Mouse (Mus musculus) forebrain, embryonic 14.5 days (tissue): ENCODE data around the gene Dusp22. TPM values are rescaled to one million over a fixed set of nuclear protein-coding genes. Genes with fewer than 3 reads are reported as not detected.

Experiments
- ATAC-seq: fragments of 200-750 bp; cut with Nextera tagmentation; 2 replicates; pipeline ENCODE4 v1.8.0; 2017; ENCODE audit warnings: mild to moderate bottlenecking, moderate library complexity
- DNase-seq: peaks from one replicate; pipeline ENCODE4 v3.0.0-alpha.2; 2015; ENCODE audit warnings: low spot score
- H3K27ac ChIP-seq: fragments of 300-500 bp; sonication (generic); 2 replicates; pipeline ENCODE4 v1.5.1; 2014; ENCODE audit warnings: low read depth, mild to moderate bottlenecking, control low read depth, low read length, moderate library complexity
- H3K27me3 ChIP-seq: fragments of 300-500 bp; sonication (generic); replicated peaks from 2 replicates; pipeline ENCODE4 v1.6.1; 2014; ENCODE audit warnings: low read length, control low read depth, mixed read lengths; ENCODE audit not compliant: control insufficient read depth, insufficient read depth
- H3K36me3 ChIP-seq: fragments of 300-500 bp; sonication (generic); 2 replicates; pipeline ENCODE4 v1.6.1; 2014; ENCODE audit warnings: low read length, control low read depth; ENCODE audit not compliant: control insufficient read depth, insufficient read depth
- H3K4me1 ChIP-seq: fragments of 300-500 bp; sonication (generic); 2 replicates; pipeline ENCODE4 v1.6.1; 2014; ENCODE audit warnings: antibody characterized with exemption, low read length, control low read depth; ENCODE audit not compliant: control insufficient read depth, insufficient read depth
- H3K4me2 ChIP-seq: fragments of 300-500 bp; sonication (generic); 2 replicates; pipeline ENCODE4 v1.6.1; 2014; ENCODE audit warnings: mild to moderate bottlenecking, control low read depth, low read length
- H3K4me3 ChIP-seq: fragments of 300-500 bp; sonication (generic); 2 replicates; pipeline ENCODE4 v1.5.1; 2014; ENCODE audit warnings: low read depth, low read length, control low read depth
- H3K9ac ChIP-seq: fragments of 300-500 bp; sonication (generic); 2 replicates; pipeline ENCODE4 v1.6.1; 2014; ENCODE audit warnings: mild to moderate bottlenecking, low read length, control low read depth, moderate library complexity
- H3K9me3 ChIP-seq: fragments of 300-500 bp; sonication (generic); replicated peaks from 2 replicates; pipeline ENCODE4 v1.6.1; 2016; ENCODE audit warnings: low read length, control low read depth, mixed read lengths; ENCODE audit not compliant: control insufficient read depth
- WGBS: fragments of 180-500 bp; shearing (Covaris S2); extraction: QIAGEN DNeasy Blood & Tissue Kit; methylation state at CpG from one replicate; pipeline ENCODE4 v1.1.7; 2014; 5-methylcytosine and 5-hydroxymethylcytosine counted together
- polyA plus RNA-seq: library from polyadenylated mRNA; unstranded; fragments of >200 nt; fragmentation: Nextera tagmentation; extraction: Ambion mirVana; gene quantifications from 2 replicates; pipeline ENCODE4 v1.2.1, GENCODE M21; 2014

The Dusp22 gene
- polyA plus RNA-seq, 1 experiment from 2014 or later: 11.5 TPM

DNA sequence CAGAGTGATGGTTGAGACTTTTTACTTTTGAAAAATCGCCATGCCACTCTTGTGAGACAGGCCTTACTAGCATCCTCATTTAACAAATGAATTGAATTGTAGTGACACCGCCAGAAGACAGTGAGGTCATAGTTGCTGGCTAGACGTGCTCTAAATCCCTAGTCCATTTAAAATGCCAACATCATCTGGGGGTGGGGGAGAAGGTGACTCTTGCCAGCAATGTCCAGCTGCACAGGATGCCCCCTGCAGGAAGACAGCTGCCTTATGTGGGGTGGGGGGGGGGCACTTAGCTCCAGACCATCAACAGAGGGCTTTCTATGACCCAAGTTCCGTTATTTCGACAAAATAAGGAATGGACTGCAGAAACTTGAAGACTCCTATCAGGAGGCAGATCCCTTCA lies 56.8 kb downstream of the Dusp22 start:
- no peaks in the 10 kb centered on the region for H3K9me3 ChIP-seq
- WGBS: 76% methylated on average over 5 of the region's 5 CpGs
- H3K4me1 ChIP-seq: no peaks in the 10 kb centered on the region
- H3K27me3 ChIP-seq: no peaks in the 10 kb centered on the region
- no peak overlapping the region for H3K9ac ChIP-seq
- no peak overlapping the region for H3K4me2 ChIP-seq
- H3K36me3 ChIP-seq: 0 out of 2 replicates have a peak, but pooled peaks cover 5% of the 10 kb centered on the region
- DNase-seq: no peak
- ATAC-seq: no peak
- H3K27ac ChIP-seq: no peak overlapping the region
- H3K4me3 ChIP-seq: no peak overlapping the region

DNA sequence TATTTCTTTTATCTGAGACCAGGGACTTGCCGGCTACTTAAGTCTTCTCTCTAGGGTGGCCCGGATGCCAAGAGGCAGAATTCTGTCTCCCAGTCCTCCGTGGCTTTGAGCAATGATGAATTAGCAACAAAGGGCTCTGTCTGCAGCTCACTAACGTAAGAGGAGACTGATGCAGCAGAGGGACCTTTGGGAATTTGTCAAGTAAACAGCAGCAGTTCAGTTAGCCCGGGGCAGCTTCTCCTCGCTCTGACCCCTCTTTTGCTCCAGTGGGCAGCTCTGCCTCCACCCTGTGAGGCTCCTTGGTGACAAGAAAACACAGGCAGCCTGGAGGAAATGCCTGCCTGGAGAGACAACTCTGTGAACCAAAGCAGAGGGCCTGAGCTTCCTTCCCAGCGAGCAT lies 62.8 kb downstream of the Dusp22 start:
- H3K27ac ChIP-seq: no peak overlapping the region
- ATAC-seq (no peak), DNase-seq (no peak)
- no peaks in the 10 kb centered on the region for H3K36me3 ChIP-seq
- H3K9ac ChIP-seq: no peak overlapping the region
- H3K4me1 ChIP-seq: no peaks in the 10 kb centered on the region
- WGBS: 21% methylated on average over 7 of the region's 7 CpGs
- no peaks in the 10 kb centered on the region for H3K27me3 ChIP-seq
- H3K9me3 ChIP-seq: no peaks in the 10 kb centered on the region
- H3K4me3 ChIP-seq: no peak overlapping the region
- no peak overlapping the region for H3K4me2 ChIP-seq

DNA sequence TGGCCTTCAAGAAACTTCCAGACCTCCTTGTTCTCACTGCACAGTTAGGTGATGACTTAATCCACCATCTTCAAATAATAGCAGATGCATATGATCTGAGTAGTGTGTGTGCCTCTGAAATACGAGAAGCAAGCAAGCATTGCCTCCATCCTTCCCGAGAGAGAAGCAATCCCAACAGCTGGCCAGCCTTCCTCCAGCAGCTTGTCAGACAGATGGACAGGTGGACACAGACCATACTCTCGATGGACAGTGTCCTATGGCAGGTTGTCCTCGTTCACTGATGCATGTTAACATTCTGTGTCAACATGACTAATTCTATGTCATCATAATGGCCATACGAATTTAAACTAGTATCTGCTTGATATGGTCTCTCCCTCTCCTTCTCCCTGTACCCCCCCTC lies 63.5 kb downstream of the Dusp22 start:
- H3K36me3 ChIP-seq: no peaks in the 10 kb centered on the region
- no peak for DNase-seq
- 66% methylated on average over 5 of the region's 5 CpGs for WGBS
- no peak for ATAC-seq
- H3K4me2 ChIP-seq: no peak overlapping the region
- no peaks in the 10 kb centered on the region for H3K9me3 ChIP-seq
- H3K4me3 ChIP-seq: no peak overlapping the region
- no peak overlapping the region for H3K27ac ChIP-seq
- H3K9ac ChIP-seq: no peak overlapping the region
- no peaks in the 10 kb centered on the region for H3K4me1 ChIP-seq
- H3K27me3 ChIP-seq: no peaks in the 10 kb centered on the region

DNA sequence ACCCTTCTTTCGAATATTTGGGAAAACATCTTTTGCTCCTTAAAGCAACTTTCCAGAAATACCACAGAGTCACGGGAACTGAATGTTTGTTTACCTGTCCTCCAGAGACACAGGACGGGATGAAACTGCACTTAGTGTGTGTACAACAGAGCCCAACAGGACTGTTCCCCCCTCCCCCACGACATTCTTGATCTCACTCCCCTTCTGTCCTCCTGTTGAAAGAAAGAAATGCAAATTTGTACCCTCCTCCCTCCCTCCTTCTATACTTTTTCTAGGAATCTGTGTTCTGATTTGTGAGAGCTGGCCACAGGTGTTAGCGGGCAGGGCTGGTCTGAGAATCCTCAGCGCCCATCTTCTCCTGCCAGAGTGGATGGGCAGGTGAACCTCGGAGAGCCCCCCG lies 64.1 kb downstream of the Dusp22 start:
- WGBS: 60% methylated on average over 8 of the region's 8 CpGs
- no peaks in the 10 kb centered on the region for H3K27me3 ChIP-seq

DNA sequence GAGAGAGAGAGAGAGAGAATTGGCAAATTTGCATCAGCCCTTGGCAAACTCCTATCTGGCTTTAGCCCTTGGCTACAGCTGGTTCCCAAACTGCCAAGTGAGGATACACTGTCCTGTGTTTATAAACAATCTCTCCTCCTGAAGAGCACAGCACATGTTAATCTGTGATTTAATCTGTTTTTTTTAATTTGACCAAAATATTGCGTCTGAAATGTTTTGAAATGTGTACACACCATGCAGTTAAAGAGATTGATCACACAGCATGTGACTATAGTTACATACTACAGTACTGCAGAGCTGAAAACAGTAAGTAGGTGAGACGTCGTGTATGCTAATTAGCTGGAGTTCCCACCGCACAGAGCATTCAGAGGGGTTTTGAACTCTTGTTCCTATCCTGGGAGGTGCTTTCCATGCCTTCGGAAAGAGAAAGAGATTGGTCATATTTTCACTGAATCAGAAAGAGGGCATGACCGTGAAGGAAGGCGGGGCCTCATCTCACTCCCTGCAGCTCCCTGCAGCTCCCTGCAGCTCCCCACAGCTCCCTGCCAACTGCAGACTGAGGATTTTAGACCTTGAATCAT lies 65.0 kb downstream of the Dusp22 start:
- WGBS: 19% methylated on average over 7 of the region's 7 CpGs
- Histone ChIP-seq H3K27me3 (no peaks in the 10 kb centered on the region), H3K9me3 (no peaks in the 10 kb centered on the region), H3K9ac (no peak overlapping the region), H3K4me3 (no peak overlapping the region), H3K4me2 (no peak overlapping the region), H3K4me1 (no peaks in the 10 kb centered on the region), H3K36me3 (no peaks in the 10 kb centered on the region), H3K27ac (no peak overlapping the region)
- DNase-seq: peak; percentile 57
- ATAC-seq: peak; percentile 77; the same call in 1 of the 2 replicates

More for the DNA sequence above, 64.1 kb downstream of the Dusp22 start:
- no peak for ATAC-seq
- no peak overlapping the region for H3K4me3 ChIP-seq
- no peaks in the 10 kb centered on the region for H3K9me3 ChIP-seq
- no peak overlapping the region for H3K4me2 ChIP-seq
- H3K4me1 ChIP-seq: no peaks in the 10 kb centered on the region
- no peaks in the 10 kb centered on the region for H3K36me3 ChIP-seq
- DNase-seq: no peak
- H3K27ac ChIP-seq: no peak overlapping the region
- no peak overlapping the region for H3K9ac ChIP-seq

DNA sequence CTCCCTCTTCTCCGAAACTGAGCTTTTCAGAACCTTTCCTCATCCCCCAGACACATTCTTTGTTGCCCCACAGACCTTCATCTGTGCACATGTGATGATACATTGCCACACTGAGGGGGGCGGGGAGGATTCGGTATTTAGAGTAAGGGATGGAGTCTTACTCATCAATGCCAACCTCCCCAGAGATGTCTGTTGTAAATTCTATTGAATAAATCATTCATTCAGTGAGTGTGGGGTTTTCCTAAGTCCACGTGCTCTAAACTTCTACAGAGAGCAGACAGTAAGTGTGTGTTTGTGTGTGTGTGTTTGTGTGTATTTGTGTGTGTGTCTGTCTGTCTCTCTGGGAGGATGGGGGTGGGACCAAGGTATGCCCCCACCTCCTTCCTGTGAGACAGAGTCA lies 67.1 kb downstream of the Dusp22 start:
- no peaks in the 10 kb centered on the region for H3K4me1 ChIP-seq
- H3K4me2 ChIP-seq: no peak overlapping the region
- ATAC-seq (no peak), DNase-seq (no peak)
- H3K9me3 ChIP-seq: no peaks in the 10 kb centered on the region
- H3K4me3 ChIP-seq: no peak overlapping the region
- WGBS: 93% methylated on average over 4 of the region's 4 CpGs
- H3K27ac ChIP-seq: no peak overlapping the region
- H3K9ac ChIP-seq: no peak overlapping the region
- H3K27me3 ChIP-seq: no peaks in the 10 kb centered on the region
- no peaks in the 10 kb centered on the region for H3K36me3 ChIP-seq

DNA sequence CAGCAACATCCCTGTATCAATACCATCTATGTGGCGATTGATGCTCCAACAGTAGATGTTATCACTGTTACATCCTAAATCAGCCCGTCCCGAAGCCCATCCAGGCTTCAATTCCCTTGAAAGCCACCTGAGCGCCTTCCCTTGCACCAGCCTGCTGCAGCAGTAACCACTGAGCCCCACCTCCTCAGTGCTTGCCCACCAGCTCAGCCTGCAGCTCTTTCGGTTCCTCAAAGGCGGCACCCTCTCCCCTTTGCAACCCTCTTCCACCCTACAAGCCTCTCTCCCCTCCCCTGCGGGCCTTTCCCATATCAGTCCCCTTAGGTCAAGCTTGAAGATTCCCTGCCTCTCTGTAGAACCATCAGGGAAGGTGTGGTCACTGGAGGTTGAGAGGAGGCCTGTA lies 68.4 kb downstream of the Dusp22 start:
- Histone ChIP-seq H3K4me3 (no peak overlapping the region), H3K27me3 (no peaks in the 10 kb centered on the region), H3K4me2 (no peak overlapping the region), H3K36me3 (no peaks in the 10 kb centered on the region), H3K9me3 (no peaks in the 10 kb centered on the region), H3K27ac (no peak overlapping the region), H3K4me1 (no peaks in the 10 kb centered on the region), H3K9ac (no peak overlapping the region)
- DNase-seq (no peak), ATAC-seq (no peak)
- 86% methylated on average over 7 of the region's 7 CpGs for WGBS

DNA sequence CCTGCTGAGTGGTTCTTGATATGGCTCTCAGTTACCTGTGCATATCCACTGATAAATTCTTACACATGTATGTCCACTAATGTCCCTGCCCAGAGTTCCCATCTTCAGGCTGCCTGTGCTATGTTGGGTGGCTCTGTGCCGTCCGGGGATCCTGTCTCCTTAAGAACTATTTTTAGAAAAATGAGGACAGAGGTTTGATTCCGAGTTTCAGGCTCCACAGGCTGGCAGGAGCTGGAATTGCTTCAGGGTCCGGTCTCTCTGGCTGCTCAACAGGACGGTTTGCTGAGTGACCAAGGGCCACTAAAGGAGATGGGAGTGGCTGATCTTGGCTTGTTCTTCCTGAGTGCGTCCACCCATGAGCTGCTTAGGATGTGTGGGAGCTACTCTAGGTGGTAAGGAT lies 69.4 kb downstream of the Dusp22 start:
- no peaks in the 10 kb centered on the region for H3K9me3 ChIP-seq
- WGBS: 68% methylated on average over 6 of the region's 6 CpGs
- H3K36me3 ChIP-seq: no peaks in the 10 kb centered on the region
- no peak for DNase-seq
- no peaks in the 10 kb centered on the region for H3K4me1 ChIP-seq
- H3K27ac ChIP-seq: no peak overlapping the region
- ATAC-seq: no peak
- no peaks in the 10 kb centered on the region for H3K27me3 ChIP-seq
- H3K4me3 ChIP-seq: no peak overlapping the region
- no peak overlapping the region for H3K4me2 ChIP-seq
- H3K9ac ChIP-seq: no peak overlapping the region

DNA sequence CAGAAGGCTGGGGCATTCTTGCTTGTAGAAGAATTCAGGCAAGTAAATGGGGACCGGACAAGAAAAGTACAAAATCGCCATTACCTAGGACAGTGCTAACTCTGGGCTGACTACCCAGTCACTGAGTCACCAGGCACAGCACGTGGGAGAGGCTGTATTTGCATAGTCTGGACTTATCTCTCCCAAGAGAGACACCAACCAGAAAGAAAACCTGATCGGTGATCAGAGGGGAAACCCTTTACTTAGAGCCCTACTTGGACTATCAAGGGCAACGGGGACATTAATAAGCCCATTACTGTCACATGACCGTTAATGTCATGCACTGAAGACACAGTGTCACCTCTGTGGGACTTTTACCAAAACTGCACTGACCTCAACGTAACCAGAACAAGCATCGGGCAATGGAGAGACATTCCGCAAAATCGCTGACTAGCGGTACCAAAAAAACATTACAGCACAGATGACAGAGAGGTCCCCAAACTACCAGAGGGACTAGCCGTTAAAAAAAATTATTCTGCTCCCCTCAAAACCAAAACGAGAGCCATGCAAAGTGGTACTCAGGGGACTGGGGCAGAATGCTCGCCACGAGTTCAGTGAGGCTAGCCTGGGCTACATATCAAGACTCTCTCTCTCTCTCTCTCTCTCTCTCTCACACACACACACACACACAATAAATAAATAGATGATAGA lies 70.5 kb downstream of the Dusp22 start:
- H3K9me3 ChIP-seq: no peaks in the 10 kb centered on the region
- H3K9ac ChIP-seq: no peak overlapping the region
- no peak for DNase-seq
- no peaks in the 10 kb centered on the region for H3K36me3 ChIP-seq
- WGBS: 88% methylated on average over 15 of the region's 15 CpGs
- no peaks in the 10 kb centered on the region for H3K4me1 ChIP-seq
- ATAC-seq: no peak
- no peak overlapping the region for H3K4me2 ChIP-seq
- H3K4me3 ChIP-seq: no peak overlapping the region
- no peak overlapping the region for H3K27ac ChIP-seq
- H3K27me3 ChIP-seq: no peaks in the 10 kb centered on the region
